Mouse (Mus musculus) urinary bladder, postnatal 14 days (tissue): ENCODE measurements at regions not wholly inside any gene's neighbourhood (a gene's known extent, or its start where the extent isn't known, plus 50 kb on each side); places are given as distances from the start of the nearest gene placed in this dataset.

Source experiments
- DNase-seq: peaks from one replicate; pipeline ENCODE4 v3.0.0; 2021; ENCODE audit warnings: low spot score

DNA sequence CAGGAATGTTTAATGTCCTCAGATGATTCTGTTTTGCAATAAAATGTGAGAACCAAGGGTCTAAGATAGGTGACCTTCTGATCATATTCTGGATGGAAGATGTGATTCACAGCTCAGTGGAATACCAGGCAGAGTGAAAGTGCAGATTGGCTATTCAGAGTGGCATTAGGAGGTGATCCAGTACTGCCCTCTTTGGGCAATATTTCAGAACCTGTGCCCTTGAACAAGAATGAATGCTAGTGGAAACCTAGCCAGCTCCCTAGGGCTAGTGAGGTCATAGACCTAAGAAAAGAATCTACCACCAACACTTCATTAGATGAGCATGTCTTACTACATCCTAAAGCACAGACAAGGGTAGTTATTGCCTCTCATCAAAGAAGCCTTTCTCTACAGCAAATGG lies 372.7 kb upstream of the Trib2 start:
- no peak for DNase-seq

DNA sequence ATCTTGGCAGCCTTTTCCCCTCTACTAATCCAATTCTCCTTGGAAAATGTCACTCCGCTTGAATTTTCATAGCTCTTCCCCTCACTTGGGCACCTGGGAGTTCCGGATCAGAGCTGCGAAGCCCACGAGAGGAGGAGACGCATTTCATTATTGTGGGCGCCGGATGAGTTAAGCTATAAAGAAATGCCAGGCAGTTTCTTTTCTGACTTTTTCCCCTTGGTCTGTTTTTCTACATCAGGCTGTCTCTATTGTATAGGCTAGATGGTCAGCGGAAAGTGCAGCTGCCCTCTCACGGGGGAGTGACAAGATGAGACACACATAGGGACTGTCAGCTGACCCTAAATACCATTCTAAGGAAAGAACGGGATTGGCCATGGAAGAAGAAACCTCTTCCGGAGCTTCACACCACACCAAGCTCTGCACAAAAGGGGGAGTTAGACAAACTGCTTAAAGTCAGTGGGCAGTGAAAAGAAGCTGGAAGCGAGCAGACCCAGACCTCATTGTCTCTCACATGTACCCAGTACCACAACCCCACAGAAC lies 369.3 kb upstream of the Trib2 start:
- DNase-seq, result no peak

DNA sequence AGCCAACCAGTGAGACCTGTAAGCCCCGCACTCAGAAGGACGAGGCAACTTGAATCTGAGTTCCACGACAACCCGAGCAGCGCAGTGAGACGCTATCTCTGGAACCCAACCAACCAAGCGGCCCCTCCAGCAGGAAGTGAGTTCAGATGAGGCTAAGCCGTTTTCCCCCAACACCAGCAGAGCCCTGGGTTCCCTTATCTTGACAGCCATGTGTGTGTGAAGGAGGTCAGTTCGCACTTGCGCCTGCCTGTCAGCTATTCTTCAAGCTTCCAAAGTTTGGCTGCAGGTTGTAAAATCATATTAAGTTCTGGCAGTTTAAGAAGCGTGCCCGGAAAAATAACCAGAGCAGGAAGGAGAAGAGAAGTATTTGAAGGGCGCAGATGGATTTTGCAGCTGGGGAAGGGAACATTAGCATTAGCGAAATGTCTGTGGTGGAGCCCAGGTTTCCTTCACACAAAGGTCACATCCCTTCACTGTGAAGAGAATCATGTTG lies 368.8 kb upstream of the Trib2 start:
- peak; percentile 6 for DNase-seq

DNA sequence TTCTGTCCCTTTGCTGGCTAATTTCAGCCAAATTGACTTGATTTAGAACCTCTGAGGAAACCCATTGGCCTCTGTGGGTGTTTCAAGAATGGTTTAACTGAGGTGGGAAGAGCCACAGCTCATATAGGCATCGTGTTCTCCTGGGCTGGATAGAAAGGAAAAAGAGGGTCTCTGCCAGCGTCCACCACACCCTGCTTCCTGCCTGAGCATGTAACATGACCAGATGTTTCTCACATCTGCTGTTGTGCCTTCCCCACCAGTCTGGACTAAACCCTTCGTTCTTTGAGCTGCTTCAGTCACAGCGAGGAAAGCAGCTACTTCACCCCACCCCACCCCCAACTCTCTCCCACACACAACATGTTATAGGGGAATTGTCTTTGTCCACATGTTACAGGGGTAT lies 366.3 kb upstream of the Trib2 start:
- no peak for DNase-seq

DNA sequence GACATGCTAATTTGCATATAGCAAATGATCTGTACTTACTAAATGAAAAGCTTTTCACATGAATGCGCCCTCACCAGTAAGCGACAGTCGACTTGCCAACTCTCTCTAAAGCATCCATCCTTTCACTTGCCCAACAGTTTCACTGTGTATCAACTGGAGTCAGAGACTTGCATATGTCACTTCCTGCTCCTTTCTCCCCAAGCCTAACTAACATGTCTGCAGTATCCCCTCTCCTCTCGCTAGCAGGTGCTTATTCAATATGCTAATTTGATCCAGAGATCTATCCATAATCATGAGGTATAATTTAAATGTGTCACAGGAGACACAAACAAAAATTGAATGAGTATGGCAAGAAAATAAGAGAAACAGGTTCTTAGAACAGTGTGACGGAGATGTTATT lies 364.9 kb upstream of the Trib2 start:
- no peak for DNase-seq

DNA sequence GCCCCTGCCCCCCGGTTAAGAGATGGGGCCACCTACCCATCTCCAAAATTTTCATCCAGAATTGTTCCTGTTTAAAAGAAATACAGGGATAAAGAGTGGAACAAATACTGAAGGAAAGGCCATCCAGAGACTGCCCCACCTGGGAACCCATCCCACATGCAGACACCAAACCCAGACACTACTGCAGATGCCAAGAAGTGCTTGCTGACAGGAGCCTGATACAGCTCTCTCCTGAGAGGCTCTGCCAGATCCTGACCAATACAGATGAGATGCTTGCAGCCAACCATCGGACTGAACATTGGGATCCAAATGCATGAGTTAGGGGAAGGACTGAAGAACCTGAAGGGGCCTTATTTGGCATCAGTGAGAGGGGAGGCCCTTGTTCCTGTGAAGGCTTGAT lies 363.2 kb upstream of the Trib2 start:
- no peak for DNase-seq

DNA sequence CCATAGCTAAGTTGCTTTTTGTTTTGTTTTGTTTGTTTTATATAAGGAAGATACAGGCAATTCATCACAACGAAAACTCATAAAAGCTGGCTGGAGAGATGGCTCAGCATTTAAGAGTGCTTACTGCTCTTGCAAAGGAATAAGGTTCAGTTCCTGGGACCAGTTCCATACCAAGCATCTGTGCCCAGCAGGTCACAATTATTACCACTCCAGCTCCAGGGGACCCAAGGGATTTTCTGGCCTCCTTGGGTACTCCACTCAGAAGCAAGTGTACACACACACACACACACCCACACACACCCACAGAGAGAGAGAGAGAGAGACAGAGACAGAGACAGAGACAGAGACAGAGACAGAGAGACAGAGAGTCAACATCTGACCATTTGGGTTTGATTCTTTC lies 359.6 kb upstream of the Trib2 start:
- no peak for DNase-seq

DNA sequence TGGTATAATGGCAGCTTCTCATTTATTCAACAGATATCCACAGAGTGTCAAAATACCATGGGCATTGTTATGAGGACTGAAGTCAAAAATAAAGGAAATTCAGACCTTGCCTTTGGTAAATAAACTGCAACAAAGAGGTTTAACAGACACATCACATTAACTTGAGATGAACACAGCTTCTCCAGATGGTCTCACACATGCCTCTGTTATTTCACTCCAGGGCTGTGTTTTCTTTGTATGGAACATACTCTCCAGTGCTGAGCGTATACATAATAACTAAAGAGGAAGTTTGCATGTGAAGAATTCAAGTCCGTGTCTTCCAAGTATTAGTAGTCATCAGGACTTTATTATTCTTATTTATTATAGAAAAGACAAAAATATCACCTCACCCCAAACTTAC lies 355.5 kb upstream of the Trib2 start:
- no peak for DNase-seq

DNA sequence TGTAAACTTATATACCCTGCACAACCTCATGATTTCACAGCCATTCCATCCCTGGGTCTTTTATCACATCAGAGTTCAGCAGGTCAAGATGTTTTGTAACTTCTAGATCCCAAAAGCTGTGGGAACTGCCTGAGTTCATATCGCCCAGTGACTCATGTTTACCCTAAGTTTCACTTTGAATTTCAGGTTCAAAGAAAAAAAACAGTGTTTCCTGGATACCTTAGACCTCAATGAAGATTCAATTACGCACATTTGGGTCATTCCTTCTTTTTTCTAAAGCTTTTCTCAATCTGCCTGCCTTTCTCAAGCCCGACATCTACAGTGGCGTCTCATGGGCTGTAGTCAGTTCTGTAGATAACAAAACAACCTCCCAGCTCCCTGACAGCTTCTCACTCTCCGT lies 354.9 kb upstream of the Trib2 start:
- no peak for DNase-seq

DNA sequence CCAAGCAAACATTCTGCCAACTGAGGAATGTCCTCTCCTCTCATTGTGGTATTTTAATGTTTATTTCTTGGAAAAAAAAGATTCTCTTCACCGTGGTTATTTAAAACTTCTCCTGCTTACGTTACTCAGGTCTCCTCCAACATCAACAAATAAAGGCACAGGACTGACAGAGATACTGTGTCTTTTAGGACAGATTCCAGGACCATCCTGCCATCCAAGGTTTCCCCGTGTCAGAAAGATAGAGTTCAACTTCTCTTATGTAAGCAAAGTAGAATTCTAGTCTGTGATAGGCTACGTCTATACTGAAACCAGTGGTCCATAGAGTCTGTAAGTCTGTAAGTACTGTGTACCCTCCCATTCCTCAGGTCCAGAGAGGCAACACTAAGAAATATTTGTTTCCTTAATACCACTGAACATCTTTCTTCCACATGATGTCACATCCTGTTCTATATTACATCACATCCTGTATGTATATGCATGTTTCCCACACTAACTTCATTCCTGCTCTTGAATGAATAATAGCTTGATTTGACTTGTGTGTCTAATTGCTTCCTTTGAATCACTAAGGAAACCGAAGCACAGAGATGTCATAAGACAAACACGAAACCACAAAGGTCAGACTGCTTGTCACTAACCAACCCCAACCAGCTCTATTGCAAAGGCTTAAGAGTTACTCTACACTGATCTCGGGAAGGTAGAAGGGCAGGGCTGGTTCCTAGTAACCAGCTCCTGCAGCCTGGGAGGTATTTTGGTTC lies 353.2 kb upstream of the Trib2 start:
- no peak for DNase-seq

DNA sequence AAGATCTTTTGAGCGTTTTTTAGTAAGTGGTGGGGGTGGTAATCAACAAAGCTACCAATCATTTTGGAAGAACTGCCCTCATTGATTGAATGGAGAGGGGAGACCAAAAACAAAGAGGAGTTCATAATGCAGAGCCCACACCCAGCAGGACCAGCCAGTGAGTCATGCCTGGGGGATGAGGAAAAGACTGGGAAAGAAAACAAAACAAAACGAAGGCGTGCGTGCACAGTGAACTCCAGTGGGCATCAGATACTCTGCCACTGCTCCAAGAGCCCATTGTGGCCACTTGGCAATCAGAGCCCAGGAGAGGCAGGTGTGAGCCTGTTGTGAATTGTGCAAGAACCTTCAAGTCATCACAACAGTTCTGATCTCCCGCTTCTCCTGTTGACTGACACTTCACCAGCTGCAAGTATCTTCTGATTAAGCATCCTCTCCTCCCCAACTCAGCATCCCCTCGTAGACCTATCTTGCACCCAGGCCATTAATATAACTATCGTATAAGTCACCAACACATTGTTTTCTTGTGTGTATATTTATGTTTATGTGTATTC lies 351.1 kb upstream of the Trib2 start:
- peak; percentile 32 for DNase-seq

DNA sequence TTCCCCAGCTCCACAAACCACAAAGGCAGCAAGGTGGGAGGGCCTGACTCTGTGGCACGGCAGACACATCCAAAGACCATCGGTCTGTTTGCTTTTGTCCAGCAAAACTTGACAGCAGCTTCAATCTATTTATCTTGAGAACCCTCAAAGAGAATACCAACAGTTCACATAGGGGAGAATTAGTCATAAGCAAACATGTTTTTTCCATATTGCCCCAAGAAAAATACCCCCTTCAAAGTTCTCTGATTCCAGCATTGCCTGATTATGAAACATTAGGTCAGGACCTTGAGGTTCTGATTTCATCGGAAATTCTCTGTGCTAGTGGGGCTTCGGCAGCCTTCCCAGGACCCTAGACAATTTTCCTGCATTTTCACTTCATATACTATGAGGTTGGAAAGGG lies 348.4 kb upstream of the Trib2 start:
- DNase-seq, result no peak

DNA sequence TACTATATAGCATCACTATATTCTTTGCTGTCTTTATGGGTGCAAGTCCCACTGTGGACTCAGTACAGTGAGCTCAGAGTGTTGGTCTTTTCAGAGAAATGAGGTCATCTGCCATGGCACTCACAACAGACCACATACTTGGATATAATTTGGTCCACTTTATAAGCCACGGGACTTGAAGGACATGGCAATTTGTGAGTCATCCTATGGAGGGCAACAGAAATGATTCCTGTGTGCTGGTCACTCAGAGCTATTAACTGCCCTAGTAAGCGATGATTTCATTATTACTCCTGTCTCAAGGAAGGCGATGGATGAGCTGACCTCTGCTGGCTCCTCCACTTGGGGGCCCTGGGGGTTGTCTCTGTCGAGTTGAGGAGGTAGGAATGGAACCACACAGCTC lies 345.2 kb upstream of the Trib2 start:
- DNase-seq, result no peak

DNA sequence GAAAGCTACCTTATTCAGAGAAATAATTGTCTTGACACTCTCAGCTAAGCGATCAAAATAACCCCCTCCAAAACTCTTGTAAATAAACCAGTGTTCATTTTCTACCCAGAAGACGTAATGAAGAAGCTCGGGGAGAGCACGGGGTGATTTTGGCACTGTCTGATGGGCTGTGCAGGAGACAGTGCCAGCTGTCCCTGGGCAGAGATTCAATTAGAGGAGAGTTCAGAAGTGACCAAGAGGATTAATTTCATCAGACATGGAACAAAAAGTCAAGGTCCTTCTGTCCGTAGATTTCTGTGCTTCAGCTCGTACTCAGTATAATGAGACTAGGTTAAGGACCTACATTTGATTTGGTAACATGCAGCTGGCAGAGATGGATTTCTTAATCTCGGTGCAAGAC lies 341.2 kb upstream of the Trib2 start:
- DNase-seq, result no peak

DNA sequence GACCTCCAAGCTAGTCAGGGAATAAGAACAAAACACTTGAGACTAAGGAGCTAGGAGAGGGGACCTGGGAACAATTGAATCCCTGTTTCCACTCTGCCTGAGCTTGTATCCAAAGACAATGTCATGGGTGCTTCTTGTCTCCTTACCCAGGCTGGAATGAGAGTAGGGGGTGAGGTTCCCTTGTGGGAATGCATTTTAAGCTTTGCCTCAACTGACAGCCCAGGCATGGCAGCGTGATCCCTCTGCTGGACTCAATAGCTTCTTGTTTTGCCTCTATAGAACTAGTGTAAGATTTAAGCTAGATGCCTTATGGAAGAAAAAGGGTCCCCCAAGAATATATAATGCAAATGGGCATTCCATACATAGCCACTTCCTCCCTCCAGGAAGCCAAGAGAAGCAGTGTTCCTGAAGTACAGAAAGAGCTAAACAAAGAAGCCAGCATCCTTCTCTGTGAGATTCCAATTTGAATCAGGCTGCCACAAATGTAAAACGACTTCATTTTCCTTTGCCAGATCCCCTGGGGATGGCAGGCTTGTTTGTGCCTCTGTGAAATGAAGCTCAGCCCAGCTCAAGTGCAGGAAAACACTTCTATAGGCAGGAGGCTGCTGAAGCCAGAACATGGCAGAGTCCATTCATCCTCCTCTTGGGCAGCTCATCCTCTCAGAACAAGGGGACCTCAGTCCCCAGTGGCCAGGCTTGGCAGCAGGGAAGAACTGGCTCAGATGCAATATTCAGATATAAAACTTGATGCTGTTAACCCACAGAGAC lies 339.3 kb upstream of the Trib2 start:
- no peak for DNase-seq

DNA sequence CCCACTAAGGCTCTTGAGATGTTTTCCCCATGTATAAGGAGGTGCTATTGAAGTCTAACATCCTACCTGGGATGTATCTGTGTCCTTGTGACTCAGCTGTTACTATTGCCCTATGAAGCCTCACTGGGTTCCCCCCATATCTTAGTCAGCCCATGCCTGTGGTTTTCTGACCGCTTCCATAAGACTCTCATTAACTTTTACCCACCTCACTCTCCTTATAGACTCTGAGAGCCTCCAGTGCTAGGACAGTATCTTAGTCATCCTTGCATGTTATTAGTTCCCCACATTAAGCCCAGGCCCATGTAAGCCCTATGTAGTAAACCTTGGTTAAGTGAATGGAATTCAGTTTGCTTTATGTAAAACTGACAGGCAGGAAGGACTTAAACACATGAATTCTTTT lies 337.5 kb upstream of the Trib2 start:
- no peak for DNase-seq

DNA sequence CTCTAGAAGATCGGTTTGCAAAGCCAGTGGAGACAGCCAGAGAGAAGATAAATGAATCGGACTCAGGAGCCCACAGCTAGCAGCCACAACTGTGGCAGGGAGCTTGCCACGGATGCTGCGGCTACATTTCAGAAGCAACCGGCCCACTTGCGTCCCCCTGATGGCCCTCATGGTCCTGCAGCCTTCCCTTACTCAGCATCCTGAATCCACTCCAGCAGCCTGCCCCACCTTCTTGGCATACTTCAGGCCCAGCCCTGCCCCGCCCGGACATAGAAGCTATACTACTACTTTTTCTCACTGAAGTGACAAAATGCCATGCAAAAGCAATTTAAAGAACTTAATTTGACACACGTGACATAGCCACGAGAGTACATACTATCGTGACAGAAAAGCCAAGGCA lies 335.4 kb upstream of the Trib2 start:
- no peak for DNase-seq

DNA sequence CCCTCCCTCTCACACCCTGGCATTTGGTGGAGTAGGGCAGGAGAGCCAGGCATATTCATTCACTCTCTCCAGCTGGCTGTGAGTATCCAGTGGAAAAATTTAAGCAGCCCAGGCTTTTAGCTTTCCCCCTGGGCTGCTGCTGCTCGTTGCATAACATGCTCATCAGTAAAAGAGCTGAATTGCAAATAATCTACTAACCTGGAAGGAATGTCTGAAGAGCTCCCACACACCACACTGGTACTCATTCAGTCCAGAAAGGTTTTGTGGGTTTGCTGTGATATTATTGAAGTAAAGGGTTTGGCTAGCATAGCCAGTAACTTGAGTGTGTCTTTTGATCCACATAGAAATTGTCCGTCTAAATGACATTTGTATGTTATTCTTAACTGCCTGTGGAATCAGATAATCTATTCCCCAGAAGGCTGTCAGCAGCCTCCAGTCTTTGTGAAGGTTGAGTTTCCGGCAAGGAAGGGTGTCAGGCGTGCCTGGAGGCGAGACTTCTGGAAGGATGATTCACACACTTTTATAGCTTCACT lies 334.5 kb upstream of the Trib2 start:
- DNase-seq, result no peak

DNA sequence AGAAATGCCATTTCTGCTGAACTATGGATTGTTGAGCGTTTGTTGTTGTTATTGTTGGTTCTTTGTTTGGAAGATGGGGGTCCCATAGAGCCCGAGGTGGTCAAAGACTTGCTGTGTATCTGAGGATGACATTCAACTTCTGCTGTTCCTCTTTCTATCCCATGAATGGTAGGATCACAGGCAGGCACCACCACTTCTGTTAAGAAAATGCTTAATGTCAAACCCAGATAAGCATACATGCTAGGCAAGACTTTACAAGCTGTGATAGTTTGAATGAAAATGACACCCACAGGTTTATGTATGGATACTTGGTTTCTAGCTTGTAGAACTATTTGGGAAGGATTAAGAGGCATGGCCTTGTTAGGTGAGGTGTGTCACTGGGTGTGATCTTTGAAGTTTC lies 330.2 kb upstream of the Trib2 start:
- no peak for DNase-seq

DNA sequence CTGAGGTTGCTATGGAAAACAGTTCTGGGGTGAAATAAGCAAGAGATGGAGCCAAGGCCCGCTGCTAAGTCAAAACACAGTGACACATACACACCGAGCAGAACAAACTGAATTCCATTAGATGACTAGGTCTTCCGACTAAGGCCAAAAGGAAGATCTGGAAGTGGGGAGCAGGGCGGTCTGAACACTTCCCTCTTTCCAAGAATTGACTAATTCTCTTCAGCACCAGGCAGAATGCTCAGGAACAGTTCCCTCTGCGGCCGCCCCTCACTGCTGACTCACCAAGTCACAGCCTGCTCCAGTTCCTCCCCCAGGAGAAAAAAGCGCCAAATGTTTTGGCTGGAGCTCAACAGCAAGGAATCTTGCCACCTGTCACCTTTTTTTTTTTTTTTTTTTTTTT lies 328.9 kb upstream of the Trib2 start:
- peak; percentile 25 for DNase-seq

DNA sequence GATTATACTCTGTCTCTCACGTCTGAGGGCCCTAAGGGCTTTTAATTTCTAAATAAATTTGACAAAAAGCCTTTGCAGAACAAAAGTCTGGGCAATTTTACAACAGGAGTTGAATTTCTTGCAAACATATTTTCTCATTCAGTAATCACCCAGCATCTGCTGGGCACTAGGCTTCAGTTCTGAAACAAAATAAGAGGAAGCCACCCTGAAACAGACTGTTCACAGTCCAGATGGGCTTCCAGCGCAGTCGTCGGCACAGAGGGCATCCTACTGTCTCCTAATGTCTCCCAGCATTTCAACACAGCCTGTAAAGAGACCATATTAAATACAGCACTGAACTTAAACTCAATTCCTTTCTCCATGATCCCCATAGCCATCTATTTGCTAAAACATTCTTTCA lies 324.5 kb upstream of the Trib2 start:
- no peak for DNase-seq

DNA sequence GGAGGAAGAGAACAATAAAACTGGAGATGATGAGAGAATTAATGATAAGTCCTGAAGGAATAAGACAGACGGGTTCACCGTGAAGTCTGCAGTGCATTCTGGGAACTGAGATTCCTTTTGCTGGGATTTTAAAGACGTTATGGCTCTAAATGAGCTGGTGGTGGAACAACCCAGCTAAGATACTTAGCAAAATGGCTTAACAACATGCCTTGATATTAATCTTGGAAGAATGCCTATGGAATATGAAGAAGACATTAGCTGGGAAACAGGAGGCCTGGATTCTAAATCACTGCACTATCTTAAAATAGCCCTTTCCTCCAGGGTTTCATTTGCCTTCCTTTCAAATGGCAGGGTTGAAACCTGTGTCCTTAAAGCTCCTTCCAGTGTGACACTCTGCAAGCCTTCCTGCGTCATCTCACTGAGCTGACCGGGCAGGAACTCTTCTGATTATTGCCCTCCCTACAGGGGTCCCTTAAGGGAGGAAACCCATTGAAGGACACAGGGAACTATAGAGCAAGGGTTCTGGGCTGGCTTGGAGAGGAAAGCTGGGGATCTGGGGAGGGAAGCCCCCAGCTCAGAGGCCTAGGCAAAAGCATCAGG lies 323.9 kb upstream of the Trib2 start:
- DNase-seq, result no peak
